Mouse (Mus musculus) ovary, postnatal 10 days (tissue): ENCODE measurements around the gene Apoa2.
A peak's percentile ranks its signal among the peaks of the same experiment; 100 is the strongest.

ENCODE experiments used
- DNase-seq: peaks from one replicate; pipeline ENCODE4 v3.0.0; 2022; ENCODE audit warnings: low spot score

The Apoa2 gene

GRCm38 (mm10) chr1:171205704-171206493 lies 19.0 kb upstream of the Apoa2 start:
- no peak for DNase-seq

GRCm38 (mm10) chr1:171209409-171209808 lies 15.4 kb upstream of the Apoa2 start:
- no peak for DNase-seq

GRCm38 (mm10) chr1:171212854-171213253 lies 12.0 kb upstream of the Apoa2 start:
- DNase-seq, result no peak

- DNase-seq, result no peak
Measured at GRCm38 (mm10) chr1:171213801-171214496, 10.9 kb upstream of the Apoa2 start, which contains the start of gene Nr1i3. Nr1i3 (plus strand) TSS chr1:171213970.

GRCm38 (mm10) chr1:171216241-171216955 lies 8.5 kb upstream of the Apoa2 start:
- no peak for DNase-seq

- DNase-seq, result peak; percentile 57
Measured at GRCm38 (mm10) chr1:171220871-171221270, 4.0 kb upstream of the Apoa2 start.

GRCm38 (mm10) chr1:171221281-171222193 lies 3.3 kb upstream of the Apoa2 start:
- no peak for DNase-seq

- peak; percentile 65 for DNase-seq
Measured at GRCm38 (mm10) chr1:171222238-171223155, 2.4 kb upstream of the Apoa2 start, which contains the start of gene Tomm40l. Tomm40l (minus strand) TSS chr1:171222514.

GRCm38 (mm10) chr1:171223168-171223567 lies 1.7 kb upstream of the Apoa2 start:
- DNase-seq, result no peak

- no peak for DNase-seq
Measured at GRCm38 (mm10) chr1:171223796-171224195, 1.1 kb upstream of the Apoa2 start.

- DNase-seq, result no peak
Measured at GRCm38 (mm10) chr1:171226780-171227179, 1.9 kb downstream of the Apoa2 start.

GRCm38 (mm10) chr1:171227879-171228278 lies 3.0 kb downstream of the Apoa2 start:
- no peak for DNase-seq

GRCm38 (mm10) chr1:171229750-171230149 lies 4.9 kb downstream of the Apoa2 start:
- DNase-seq, result no peak

GRCm38 (mm10) chr1:171230215-171230614 lies 5.4 kb downstream of the Apoa2 start:
- no peak for DNase-seq

- DNase-seq, result no peak
Measured at GRCm38 (mm10) chr1:171231844-171232243, 7.0 kb downstream of the Apoa2 start.

GRCm38 (mm10) chr1:171232348-171232747 lies 7.5 kb downstream of the Apoa2 start:
- no peak for DNase-seq

GRCm38 (mm10) chr1:171232800-171233730 lies 8.2 kb downstream of the Apoa2 start:
- no peak for DNase-seq

- DNase-seq, result no peak
Measured at GRCm38 (mm10) chr1:171234126-171234525, 9.3 kb downstream of the Apoa2 start, which contains the start of gene Fcer1g. Fcer1g (minus strand) TSS chr1:171234365.

- DNase-seq, result no peak
Measured at GRCm38 (mm10) chr1:171234538-171234937, 9.7 kb downstream of the Apoa2 start.
